Mouse (Mus musculus) lung, adult 10 weeks (tissue): Measurements from ENCODE around the gene Zfp426. TPM values are rescaled to one million over a fixed set of nuclear protein-coding genes. Genes with fewer than 3 reads are reported as not detected.

Source experiments
- polyA plus RNA-seq: library from polyadenylated mRNA; stranded (reverse); fragments of 350-450 nt; fragmentation: Illumina TruSeq; extraction: RNeasy Lipid Tissue Mini Kit (QIAGEN cat#74804); gene quantifications from one replicate; pipeline ENCODE4 v1.2.3, GENCODE M21; 2014; ENCODE audit warnings: low read depth, low replicate concordance; ENCODE audit not compliant: insufficient read depth

The Zfp426 gene
- polyA plus RNA-seq: 8.7 TPM

DNA sequence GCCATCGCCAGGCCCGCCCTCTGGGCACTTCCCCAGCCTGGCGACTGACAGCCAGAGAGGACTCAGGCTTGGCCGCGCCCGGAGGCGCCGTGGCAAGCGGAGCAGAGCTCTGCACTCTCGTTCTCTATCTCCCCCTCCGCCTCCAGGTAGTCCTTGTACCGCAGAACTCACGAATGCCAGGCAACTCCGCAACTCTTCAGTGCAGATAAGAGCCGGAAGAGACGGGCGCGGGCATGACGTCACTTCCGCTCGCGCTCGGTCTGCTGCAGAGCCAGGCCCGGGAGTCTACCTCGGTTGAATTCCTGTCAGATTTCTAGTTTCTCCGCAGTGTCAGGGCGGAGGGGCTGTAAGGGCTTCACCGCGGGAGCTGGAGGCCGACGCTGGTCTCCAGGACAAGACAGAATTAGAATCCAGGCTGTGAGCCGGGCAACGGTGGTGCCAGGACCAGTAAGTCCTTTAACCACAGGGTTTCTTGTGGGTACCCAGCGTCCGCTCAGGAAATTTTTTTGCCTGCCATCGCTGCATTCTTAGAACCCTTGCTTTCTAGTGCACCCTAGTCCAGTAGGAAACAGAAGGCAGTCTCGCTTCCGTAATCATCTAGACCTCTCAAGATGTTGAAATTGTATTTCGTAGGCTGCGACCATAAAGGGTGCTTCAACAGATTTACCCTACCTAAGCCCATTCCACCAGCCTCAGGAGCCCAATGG is at the start of gene Zfp426:
Gene Zfp426 (minus strand): TSS at position 220 of the 707 bp plus-strand sequence.

GRCm38 (mm10) chr9:20521306-20521957 is 28.9 kb upstream of the Zfp426 start, which contains the start of gene Zfp266:
Gene Zfp266 (minus strand): TSS chr9:20521417.

GRCm38 (mm10) chr9:20459377-20460317 is 32.9 kb downstream of the Zfp426 start, which contains the start of gene Zfp26:
Gene Zfp26 (minus strand): TSS chr9:20460162.

Other genes with a start within 250 kb of the Zfp426 start
- gene Olfr39, start 210.4 kb downstream of the Zfp426 start, polyA plus RNA-seq: not detected
- gene Olfr873, start 194.2 kb downstream of the Zfp426 start, polyA plus RNA-seq: not detected
- not detected for gene Olfr18, start 156.7 kb downstream of the Zfp426 start, polyA plus RNA-seq
- gene Zfp560, start 107.6 kb downstream of the Zfp426 start, polyA plus RNA-seq: 17.5 TPM
- gene Zfp26, start 32.6 kb downstream of the Zfp426 start, polyA plus RNA-seq: 2.0 TPM
- gene Zfp266, start 28.7 kb upstream of the Zfp426 start, polyA plus RNA-seq: 8.2 TPM
- 3.5 TPM for gene Zfp846, start 88.5 kb upstream of the Zfp426 start, polyA plus RNA-seq
- 615 TPM for gene Ubl5, start 150.1 kb upstream of the Zfp426 start, polyA plus RNA-seq
- 13.3 TPM for gene Fbxl12, start 152.0 kb upstream of the Zfp426 start, polyA plus RNA-seq
- 15.8 TPM for gene Pin1, start 159.3 kb upstream of the Zfp426 start, polyA plus RNA-seq